Mouse (Mus musculus) layer of hippocampus, adult 18-20 months (tissue): ENCODE results near the gene Esp4. TPM values are rescaled to one million over a fixed set of nuclear protein-coding genes. Genes with fewer than 3 reads are reported as not detected.
"Not testable (repeated sequence)": the region's sequence is repeated elsewhere in the genome, so short reads cannot be mapped to it uniquely, and the experiment has no call there.

Experiments
- DNase-seq, 2 experiments: peaks; one replicate each; pipeline ENCODE4 v3.0.0; 2022; ENCODE audit warnings: low spot score in 2 of 2
- long read RNA-seq: library from polyadenylated mRNA; stranded (forward); transcript quantifications from one replicate; pipeline ENCODE4 v2.0.0, GENCODE M21; 2021
- total RNA-seq, 2 experiments: library from RNA; stranded (reverse); gene quantifications; 2 replicates each; pipeline ENCODE4 v1.2.3; 2021

Esp4 gene
- total RNA-seq: not detected
- long read RNA-seq: 0 reads

GRCm38 (mm10) chr17:40598294-40598693, at the start of gene Esp4:
Esp4 (plus strand) TSS chr17:40598594.
- no peak for DNase-seq

GRCm38 (mm10) chr17:40553470-40553869, 44.9 kb upstream of the Esp4 start:
- no peak for DNase-seq

GRCm38 (mm10) chr17:40561207-40561606, 37.2 kb upstream of the Esp4 start, which contains the start of gene Esp6:
Esp6 (plus strand) TSS chr17:40561507.
- DNase-seq: no peak

- DNase-seq: not testable (repeated sequence)
These were observed 14.5 kb upstream of the Esp4 start for GRCm38 (mm10) chr17:40583906-40584305.

GRCm38 (mm10) chr17:40591297-40591696, 7.1 kb upstream of the Esp4 start:
- DNase-seq: no peak

- not testable (repeated sequence) for DNase-seq
These were observed 33.4 kb downstream of the Esp4 start, which contains the start of gene Esp3 for GRCm38 (mm10) chr17:40631775-40632174. Esp3 (plus strand) TSS chr17:40632075.

Other genes starting within 250 kb of the Esp4 start
- gene Esp8, start 78.6 kb upstream of the Esp4 start, total RNA-seq: not detected
- not detected for gene Esp6, start 37.1 kb upstream of the Esp4 start, total RNA-seq
- not detected for gene Esp3, start 33.5 kb downstream of the Esp4 start, total RNA-seq
- gene Esp1, start 128.5 kb downstream of the Esp4 start, total RNA-seq: not detected
- not detected for gene Crisp2, start 208.4 kb downstream of the Esp4 start, total RNA-seq
- gene Rhag, start 212.5 kb downstream of the Esp4 start, total RNA-seq: not detected